Mouse (Mus musculus) forebrain, postnatal 0 days (tissue): ENCODE measurements around the gene Pm20d1. TPM values are rescaled to one million over a fixed set of nuclear protein-coding genes. Genes with fewer than 3 reads are reported as not detected.

Source experiments
- ATAC-seq: fragments of 200-750 bp; cut with Nextera tagmentation; 2 replicates; pipeline ENCODE4 v1.8.0; 2017; ENCODE audit warnings: mild to moderate bottlenecking, moderate library complexity
- DNase-seq: peaks from one replicate; pipeline ENCODE4 v3.0.0-alpha.2; 2015
- H3K27ac ChIP-seq: fragments of 300-500 bp; sonication (generic); 2 replicates; pipeline ENCODE4 v1.5.1; 2014; ENCODE audit warnings: low read depth, mild to moderate bottlenecking, antibody characterized with exemption, low read length, moderate library complexity, mixed read lengths
- H3K27me3 ChIP-seq: fragments of 300-500 bp; sonication (generic); 2 replicates; pipeline ENCODE4 v1.6.1; 2014; ENCODE audit warnings: mild to moderate bottlenecking, low read length, mixed read lengths; ENCODE audit not compliant: insufficient read depth
- H3K36me3 ChIP-seq: fragments of 300-500 bp; sonication (generic); 2 replicates; pipeline ENCODE4 v1.6.1; 2014; ENCODE audit warnings: mild to moderate bottlenecking, moderate library complexity; ENCODE audit not compliant: insufficient read depth
- H3K4me1 ChIP-seq: fragments of 300-500 bp; sonication (generic); 2 replicates; pipeline ENCODE4 v1.6.1; 2014; ENCODE audit warnings: antibody characterized with exemption; ENCODE audit not compliant: insufficient read depth
- H3K4me2 ChIP-seq: fragments of 300-500 bp; sonication (generic); 2 replicates; pipeline ENCODE4 v1.6.1; 2014; ENCODE audit warnings: low read depth, mild to moderate bottlenecking, moderate library complexity
- H3K4me3 ChIP-seq: fragments of 300-500 bp; sonication (generic); 2 replicates; pipeline ENCODE4 v1.5.1; 2014; ENCODE audit warnings: low read depth, low read length, mixed read lengths
- H3K9ac ChIP-seq: fragments of 300-500 bp; sonication (generic); 2 replicates; pipeline ENCODE4 v1.6.1; 2014; ENCODE audit warnings: mild to moderate bottlenecking
- H3K9me3 ChIP-seq: fragments of 300-500 bp; sonication (generic); 2 replicates; pipeline ENCODE4 v1.6.1; 2016; ENCODE audit warnings: low read length
- CTCF ChIP-seq: sonication (generic); IDR thresholded peaks from 2 replicates; pipeline ENCODE4 v1.5.1; 2016; ENCODE audit warnings: antibody characterized with exemption, control low read depth, low read depth
- WGBS: fragments of 180-500 bp; shearing (Covaris S2); extraction: QIAGEN DNeasy Blood & Tissue Kit; methylation state at CpG from one replicate; pipeline ENCODE4 v1.1.7; 2014; 5-methylcytosine and 5-hydroxymethylcytosine counted together
- polyA plus RNA-seq: library from polyadenylated mRNA; unstranded; fragments of >200 nt; fragmentation: Nextera tagmentation; extraction: Ambion mirVana; gene quantifications from 2 replicates; pipeline ENCODE4 v1.2.1, GENCODE M21; 2015
- total RNA-seq: library from RNA; depleted of rRNA; stranded (reverse); fragments of >200 nt; gene quantifications from 2 replicates; pipeline ENCODE4 v1.2.3, GENCODE M21; 2014

Pm20d1 gene
- total and polyA plus RNA-seq, 2 experiments from 2014 or later = 0.19 to 0.33 TPM

- Histone ChIP-seq H3K9ac (no peak overlapping the region), H3K4me3 (no peak overlapping the region), H3K4me1 (no peaks in the 10 kb centered on the region), H3K27me3 (no peaks in the 10 kb centered on the region), H3K27ac (no peak overlapping the region), H3K9me3 (no peaks in the 10 kb centered on the region), H3K36me3 (no peaks in the 10 kb centered on the region), H3K4me2 (no peak overlapping the region)
- DNase-seq (no peak), ATAC-seq (no peak)
- WGBS = 60% methylated on average over 9 of the region's 9 CpGs
- TF ChIP-seq CTCF = peak; percentile 13; the same call in 1 of the 2 replicates
Observed at GRCm38 (mm10) chr1:131763683-131764082, 33.5 kb upstream of the Pm20d1 start.

- Histone ChIP-seq H3K9me3 (no peaks in the 10 kb centered on the region), H3K4me2 (no peak overlapping the region), H3K27me3 (no peaks in the 10 kb centered on the region), H3K27ac (no peak overlapping the region), H3K4me1 (no peaks in the 10 kb centered on the region), H3K36me3 (no peaks in the 10 kb centered on the region), H3K9ac (no peak overlapping the region), H3K4me3 (no peak overlapping the region)
- WGBS = 62% methylated on average over 8 of the region's 8 CpGs
- TF ChIP-seq CTCF = no peak
- ATAC-seq = no peak
- DNase-seq = no peak
Observed at GRCm38 (mm10) chr1:131764581-131765338, 32.4 kb upstream of the Pm20d1 start.

- peak; percentile 56; the same call in 1 of the 2 replicates for ATAC-seq
- Histone ChIP-seq H3K9ac (no peak overlapping the region), H3K36me3 (no peaks in the 10 kb centered on the region), H3K27me3 (no peaks in the 10 kb centered on the region), H3K4me3 (no peak overlapping the region), H3K4me1 (peaks cover 3% of the 10 kb centered on the region; the same call in 1 of the 2 replicates), H3K9me3 (no peaks in the 10 kb centered on the region), H3K27ac (no peak overlapping the region), H3K4me2 (no peak overlapping the region)
- DNase-seq = peak; percentile 87
- 15% methylated on average over 11 of the region's 11 CpGs for WGBS
- peak; percentile 97 for TF ChIP-seq CTCF
Observed at GRCm38 (mm10) chr1:131765357-131766001, 31.7 kb upstream of the Pm20d1 start.

GRCm38 (mm10) chr1:131769296-131769695, 27.9 kb upstream of the Pm20d1 start:
- no peak for TF ChIP-seq CTCF
- H3K4me3 ChIP-seq = no peak overlapping the region
- peaks cover 3% of the 10 kb centered on the region; the same call in 1 of the 2 replicates for H3K4me1 ChIP-seq
- DNase-seq = no peak
- H3K27me3 ChIP-seq = no peaks in the 10 kb centered on the region
- H3K27ac ChIP-seq = no peak overlapping the region
- no peaks in the 10 kb centered on the region for H3K9me3 ChIP-seq
- no peaks in the 10 kb centered on the region for H3K36me3 ChIP-seq
- ATAC-seq = no peak
- no peak overlapping the region for H3K9ac ChIP-seq
- WGBS = 71% methylated on average over 3 of the region's 3 CpGs
- H3K4me2 ChIP-seq = no peak overlapping the region

GRCm38 (mm10) chr1:131770656-131771055, 26.5 kb upstream of the Pm20d1 start:
- TF ChIP-seq CTCF = no peak
- 16% methylated on average over 4 of the region's 4 CpGs for WGBS
- Histone ChIP-seq H3K9ac (no peak overlapping the region), H3K27me3 (no peaks in the 10 kb centered on the region), H3K4me3 (no peak overlapping the region), H3K36me3 (no peaks in the 10 kb centered on the region), H3K27ac (peak overlapping the region; percentile 54; the same call in 1 of the 2 replicates), H3K4me1 (peaks cover 3% of the 10 kb centered on the region; the same call in 1 of the 2 replicates), H3K9me3 (no peaks in the 10 kb centered on the region), H3K4me2 (no peak overlapping the region)
- peak; percentile 95 for DNase-seq
- ATAC-seq = peak; percentile 89

GRCm38 (mm10) chr1:131771440-131771839, 25.7 kb upstream of the Pm20d1 start:
- Histone ChIP-seq H3K27ac (no peak overlapping the region), H3K9me3 (no peaks in the 10 kb centered on the region), H3K4me3 (no peak overlapping the region), H3K36me3 (no peaks in the 10 kb centered on the region), H3K4me1 (peaks cover 3% of the 10 kb centered on the region; the same call in 1 of the 2 replicates), H3K27me3 (no peaks in the 10 kb centered on the region), H3K4me2 (no peak overlapping the region), H3K9ac (no peak overlapping the region)
- DNase-seq (no peak), ATAC-seq (0 out of 2 replicates have a peak, but pooled peaks have one; percentile 14)
- no peak for TF ChIP-seq CTCF

GRCm38 (mm10) chr1:131794591-131794990, 2.6 kb upstream of the Pm20d1 start:
- TF ChIP-seq CTCF = no peak
- 33% methylated on average over 3 of the region's 3 CpGs for WGBS
- Histone ChIP-seq H3K4me2 (no peak overlapping the region), H3K36me3 (no peaks in the 10 kb centered on the region), H3K4me1 (no peaks in the 10 kb centered on the region), H3K9me3 (no peaks in the 10 kb centered on the region), H3K4me3 (no peak overlapping the region), H3K27ac (no peak overlapping the region), H3K27me3 (no peaks in the 10 kb centered on the region), H3K9ac (no peak overlapping the region)
- DNase-seq (peak; percentile 20), ATAC-seq (peak; percentile 72; the same call in 1 of the 2 replicates)
